Mouse (Mus musculus) left cerebral cortex, adult 18-20 months (tissue): ENCODE measurements at regions not wholly inside any gene's neighbourhood (a gene's known extent, or its start where the extent isn't known, plus 50 kb on each side); places are given as distances from the start of the nearest gene placed in this dataset.
"Not testable (repeated sequence)": the region's sequence is repeated elsewhere in the genome, so short reads cannot be mapped to it uniquely, and the experiment has no call there.

Source experiments
- DNase-seq, 2 experiments: peaks; one replicate each; pipeline ENCODE4 v3.0.0; 2021 to 2022; ENCODE audit warnings: low spot score in 2 of 2, mixed read lengths in 1 of 2

DNA sequence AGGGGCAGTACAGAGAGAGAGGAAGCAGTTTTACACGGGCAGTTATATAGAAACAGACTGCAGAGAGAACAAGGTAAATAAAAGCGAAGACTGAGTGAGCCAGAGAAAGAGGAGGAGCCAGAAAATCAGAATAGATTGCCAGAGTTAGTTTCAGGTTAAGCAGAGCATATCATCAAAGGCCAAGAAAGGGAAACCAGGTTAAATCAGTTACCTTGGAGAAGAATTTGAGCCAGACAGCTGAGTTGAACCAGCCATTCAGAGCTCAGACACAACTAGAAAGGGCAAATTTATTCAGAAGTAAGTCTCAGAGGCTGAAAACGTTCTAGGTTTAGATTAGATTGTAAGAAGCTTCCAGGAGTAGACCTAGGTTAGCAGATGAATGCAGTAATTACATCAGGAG is 858.6 kb downstream of the Adgrl3 start:
- no peak for DNase-seq

GRCm38 (mm10) chr5:81893358-81893757 is 873.4 kb downstream of the Adgrl3 start:
- no peak for DNase-seq

DNA sequence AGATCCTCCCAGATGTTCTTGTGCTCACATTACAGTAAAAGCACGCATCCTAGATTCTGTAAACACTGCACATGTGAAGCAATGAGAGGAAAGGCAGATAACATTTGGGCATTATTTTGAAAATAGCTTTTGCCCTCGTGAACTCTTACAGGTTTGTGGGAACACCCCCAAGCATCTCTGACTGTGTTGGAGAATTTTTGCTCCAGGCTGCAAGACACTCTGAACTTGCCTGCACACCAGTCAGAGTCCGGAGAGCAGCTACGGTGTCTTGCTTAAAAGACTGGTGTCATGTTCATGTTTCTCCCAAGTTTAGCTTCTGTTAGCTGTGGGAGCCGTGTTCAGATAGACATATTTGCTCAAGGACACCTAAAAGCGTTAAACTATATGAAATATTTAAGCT is 889.4 kb downstream of the Adgrl3 start:
- DNase-seq: no peak

DNA sequence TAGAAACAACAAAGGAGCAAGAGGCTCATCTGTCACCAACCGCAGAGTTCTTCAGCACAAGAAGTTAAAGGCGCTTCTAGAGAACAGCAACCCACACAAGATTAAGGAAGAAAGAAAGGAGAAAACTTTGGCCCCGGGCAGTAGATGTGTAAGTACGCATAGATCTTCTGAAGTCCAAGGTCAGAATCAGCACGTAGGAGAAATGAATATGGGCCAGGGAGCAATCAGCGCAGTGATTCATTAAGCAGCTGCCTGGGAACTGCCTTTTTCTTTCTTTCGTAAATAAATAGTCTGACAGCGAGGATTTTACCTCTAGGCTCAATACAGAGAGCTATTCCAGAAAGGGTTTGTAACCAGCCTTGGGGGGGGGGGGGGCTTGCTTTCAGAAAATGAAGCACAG is 890.0 kb downstream of the Adgrl3 start:
- DNase-seq: no peak

- no peak for DNase-seq
Measured at GRCm38 (mm10) chr5:81916667-81917066, 896.7 kb downstream of the Adgrl3 start.

GRCm38 (mm10) chr5:81940798-81941197 is 920.9 kb downstream of the Adgrl3 start:
- no peak for DNase-seq

DNA sequence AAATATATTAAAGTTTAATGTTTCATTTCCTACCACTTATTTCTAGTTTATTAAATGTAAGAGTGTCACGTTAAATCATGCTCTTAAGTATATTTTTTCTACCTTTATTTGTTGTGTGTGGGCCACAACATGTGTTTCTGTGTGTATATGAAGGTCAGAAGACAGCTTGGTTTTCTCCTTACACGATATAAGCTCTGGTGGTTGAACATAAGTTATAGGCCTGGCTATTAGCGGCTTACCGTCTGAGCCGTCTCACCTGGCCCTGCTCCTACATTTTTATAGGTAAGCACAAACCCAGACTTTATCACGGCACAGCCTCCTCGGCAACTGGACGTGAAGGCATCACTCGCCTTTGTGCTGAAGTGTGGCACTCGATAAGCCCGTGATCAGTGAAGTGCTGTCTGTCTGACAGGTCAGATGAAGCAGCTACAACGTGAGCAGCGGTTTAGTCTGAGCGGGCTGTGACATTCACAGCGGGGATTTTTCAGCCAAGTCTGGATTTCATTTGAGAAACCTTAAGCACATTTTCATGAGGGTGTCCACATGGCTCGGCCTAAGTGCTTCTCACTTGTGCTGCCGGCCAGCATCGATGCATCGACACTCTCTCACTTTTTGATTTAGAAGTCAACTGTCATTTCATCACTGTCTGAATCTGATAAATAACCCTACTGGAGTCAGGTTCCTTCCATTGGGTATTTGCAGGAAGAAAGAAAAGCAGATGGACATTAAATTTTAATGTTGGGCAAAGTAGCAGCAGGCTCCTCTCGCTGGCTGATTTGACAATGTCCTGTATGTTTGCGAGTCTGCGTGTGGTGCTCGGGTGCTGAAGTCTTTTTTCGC is 950.0 kb downstream of the Adgrl3 start:
- no peak for DNase-seq

DNA sequence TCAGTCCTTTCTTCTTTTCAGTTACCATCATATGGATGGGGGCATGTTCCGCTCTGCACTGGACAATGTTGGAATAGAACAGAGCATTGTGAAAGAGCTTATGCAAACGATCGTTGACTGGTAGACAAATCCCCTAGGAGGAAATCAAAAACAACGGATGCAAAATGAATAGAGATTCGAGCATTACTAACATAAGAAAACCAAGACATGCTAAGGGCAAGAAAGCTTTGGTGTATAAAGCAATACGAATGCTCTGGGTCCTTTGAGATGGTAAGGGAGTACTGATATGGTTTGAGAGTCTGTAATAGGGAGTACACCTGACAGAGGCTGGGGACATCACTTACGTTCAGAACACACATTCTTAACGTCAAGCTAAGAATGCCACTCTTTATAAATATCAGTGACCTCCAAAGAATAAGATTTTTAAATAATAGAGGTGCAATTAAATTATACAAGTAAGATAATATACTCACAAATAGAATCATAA is 950.6 kb downstream of the Adgrl3 start:
- no peak for DNase-seq

GRCm38 (mm10) chr5:81976515-81976914 is 956.6 kb downstream of the Adgrl3 start:
- DNase-seq: no peak

- no peak for DNase-seq
Measured at GRCm38 (mm10) chr5:81983351-81983750, 963.4 kb downstream of the Adgrl3 start.

GRCm38 (mm10) chr5:81988069-81988468 is 968.1 kb downstream of the Adgrl3 start:
- DNase-seq: no peak

DNA sequence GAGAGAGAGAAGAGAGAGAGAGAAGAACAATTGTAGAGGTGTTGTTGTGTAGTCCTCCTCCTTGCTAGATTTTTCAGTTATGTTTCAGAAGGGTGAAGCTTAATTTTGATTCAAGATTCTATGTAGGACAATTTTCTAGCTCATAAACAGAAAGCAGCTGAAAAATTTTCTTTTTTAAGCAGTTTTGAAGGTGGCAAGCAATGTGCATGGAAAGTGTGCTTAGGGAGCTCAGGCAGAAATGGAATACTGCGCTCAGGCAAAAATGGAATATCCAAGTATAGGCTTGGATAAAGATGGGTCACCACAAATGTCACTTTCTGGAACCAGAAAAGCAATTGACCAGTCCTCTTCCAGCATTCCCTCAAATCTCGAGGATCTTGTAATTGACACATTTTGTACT is 988.0 kb downstream of the Adgrl3 start:
- DNase-seq: no peak

GRCm38 (mm10) chr5:82024126-82024525 is 1004.2 kb downstream of the Adgrl3 start:
- DNase-seq: no peak

GRCm38 (mm10) chr5:82034776-82035175 is 1014.8 kb downstream of the Adgrl3 start:
- no peak for DNase-seq

GRCm38 (mm10) chr5:82046106-82046505 is 1026.2 kb downstream of the Adgrl3 start:
- no peak for DNase-seq

DNA sequence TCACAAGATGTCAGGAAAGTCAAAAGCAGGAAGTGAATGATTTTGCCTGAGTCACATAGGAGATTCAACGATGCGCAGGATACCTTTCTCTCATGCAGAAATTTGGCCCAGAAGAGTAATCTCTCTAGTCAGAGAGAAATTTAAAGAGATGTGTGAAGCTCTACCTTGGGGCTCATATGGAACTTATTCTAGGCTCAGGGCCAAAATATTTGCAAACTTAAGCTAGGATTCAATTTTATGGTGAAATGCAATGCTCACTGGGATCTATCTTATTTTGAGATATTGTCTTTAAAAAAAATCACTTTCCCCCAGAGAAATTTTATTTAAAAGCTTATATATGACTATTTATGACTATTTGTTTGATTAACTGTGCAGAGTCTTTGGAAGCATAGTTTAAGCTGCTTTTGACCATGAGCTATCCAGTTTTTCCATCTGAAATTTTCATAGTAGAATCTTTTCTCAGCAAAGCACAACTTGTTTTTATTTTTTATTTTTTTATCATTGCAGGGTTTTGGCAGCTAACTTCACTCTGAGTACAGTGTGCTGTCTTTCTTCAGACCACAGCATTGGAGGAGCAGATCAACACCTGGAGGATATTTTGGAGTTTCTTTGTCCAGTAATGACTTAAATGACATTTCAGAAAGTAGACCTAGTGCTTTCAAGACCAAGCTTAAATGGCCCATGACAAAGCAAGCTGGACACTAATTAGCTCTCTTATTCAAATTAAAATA is 1039.3 kb downstream of the Adgrl3 start:
- DNase-seq: no peak

GRCm38 (mm10) chr5:82060679-82061078 is 1040.7 kb downstream of the Adgrl3 start:
- DNase-seq: peak; percentile 16 to 33

- DNase-seq: not testable (repeated sequence)
Measured at GRCm38 (mm10) chr5:82069221-82069620, 1049.3 kb downstream of the Adgrl3 start.

DNA sequence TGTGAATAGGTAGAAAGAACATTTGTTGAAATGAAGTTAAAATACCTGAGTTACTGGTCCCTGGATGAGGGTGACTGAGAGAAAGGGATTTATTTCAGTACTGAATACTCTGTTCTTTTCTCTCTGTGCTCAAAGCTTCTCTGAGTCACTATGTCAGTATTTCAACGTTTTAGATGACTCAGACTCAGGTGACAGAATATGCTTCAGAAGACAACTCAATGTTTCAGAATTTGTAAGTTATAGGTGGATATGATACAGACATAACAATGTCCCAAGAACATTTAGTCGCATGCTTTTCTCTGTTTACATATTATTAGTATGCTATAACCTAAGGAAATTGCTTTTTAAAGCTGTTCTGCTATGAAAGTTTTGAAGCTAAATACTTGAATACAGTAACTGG is 1069.5 kb downstream of the Adgrl3 start:
- DNase-seq: no peak

- no peak for DNase-seq
Measured at GRCm38 (mm10) chr5:82103056-82103807, 1083.3 kb downstream of the Adgrl3 start.

- no peak for DNase-seq
Measured at GRCm38 (mm10) chr5:82103857-82104256, 1083.9 kb downstream of the Adgrl3 start.
